Mouse (Mus musculus) limb, embryonic 11.5 days (tissue): ENCODE data around the gene Il6. TPM values are rescaled to one million over a fixed set of nuclear protein-coding genes. Genes with fewer than 3 reads are reported as not detected.

Experiments used
- polyA plus RNA-seq: library from polyadenylated mRNA; unstranded; fragments of >200 nt; fragmentation: Nextera tagmentation; extraction: Ambion mirVana; gene quantifications from 2 replicates; pipeline ENCODE4 v1.2.1, GENCODE M21; 2014

The Il6 gene
- polyA plus RNA-seq, 1 experiment from 2014 or later, result not detected

Other genes starting within 250 kb of the Il6 start
- gene Tyms, start 60.5 kb downstream of the Il6 start, polyA plus RNA-seq, result 393 and 408 TPM in 2 replicates
- 0.44 and 0.51 TPM in 2 replicates for gene Garem2, start 92.0 kb downstream of the Il6 start, polyA plus RNA-seq
- gene 3110082J24Rik, start 93.0 kb downstream of the Il6 start, polyA plus RNA-seq, result not detected in 2 replicates
- gene Hadha, start 142.0 kb downstream of the Il6 start, polyA plus RNA-seq, result 92.2 and 97.1 TPM in 2 replicates
- gene Hadhb, start 142.1 kb downstream of the Il6 start, polyA plus RNA-seq, result 119 and 127 TPM in 2 replicates
- not detected in 2 replicates for gene Adgrf3, start 192.6 kb downstream of the Il6 start, polyA plus RNA-seq
- gene Selenoi, start 219.5 kb downstream of the Il6 start, polyA plus RNA-seq, result 18.4 and 21.0 TPM in 2 replicates